Mouse (Mus musculus) adrenal gland, adult 18-20 months (tissue): Measurements from ENCODE around the gene Gprc6a. TPM values are rescaled to one million over a fixed set of nuclear protein-coding genes. Genes with fewer than 3 reads are reported as not detected.

Experiments used
- DNase-seq, 2 experiments: peaks; one replicate each; pipeline ENCODE4 v3.0.0; 2021 to 2022; ENCODE audit warnings: low spot score in 2 of 2
- total RNA-seq, 2 experiments: library from RNA; stranded (reverse); gene quantifications; 1 replicate in 1 of 2; 2 replicates in 1 of 2; pipeline ENCODE4 v1.2.3; 2021

Gene Gprc6a
- total RNA-seq, 2 experiments from 2014 or later, result not detected

DNA sequence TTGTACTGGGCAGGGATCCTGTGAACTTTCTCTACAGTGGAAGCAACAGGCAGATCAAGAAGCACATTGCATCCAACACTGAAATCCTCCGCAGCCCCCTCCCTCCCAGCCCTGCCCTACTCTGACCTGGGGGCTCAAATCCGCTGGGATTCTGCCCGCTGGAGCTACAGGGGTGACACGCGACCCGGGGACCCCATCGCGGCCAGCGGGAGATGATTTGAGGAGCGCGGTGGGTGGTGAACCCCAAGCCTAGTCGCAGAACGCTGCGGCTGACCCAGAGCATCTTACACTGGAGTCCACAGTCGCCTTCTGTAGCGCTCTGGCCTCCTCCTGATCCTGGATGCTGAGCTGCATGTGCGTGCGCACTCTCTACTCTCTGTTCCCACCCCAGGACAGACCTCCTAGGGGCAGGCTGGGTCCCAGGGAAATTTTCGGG is 41.1 kb downstream of the Gprc6a start, which contains the start of gene Fam162b:
Gene Fam162b (minus strand): TSS at position 379 of the 436 bp plus-strand sequence.
- DNase-seq, result no peak

DNA sequence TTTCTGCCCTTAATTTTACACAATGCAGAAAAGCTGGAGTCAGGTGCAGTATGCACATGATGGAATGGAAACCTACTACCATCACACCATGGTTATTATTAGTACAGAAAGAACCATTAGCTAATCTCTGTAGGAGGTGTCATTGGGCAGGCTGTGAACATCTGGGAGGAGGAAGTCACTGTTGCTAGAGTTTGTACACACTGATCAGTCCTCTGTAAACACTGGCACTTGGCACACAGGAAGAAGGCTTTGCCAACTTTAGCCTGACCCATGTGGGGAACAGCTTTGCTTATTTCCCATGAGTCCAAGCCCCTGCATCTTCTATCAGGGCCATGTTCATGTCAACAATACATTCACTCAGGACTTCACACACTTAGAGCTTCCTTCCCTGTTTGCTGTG is 46.3 kb downstream of the Gprc6a start:
- no peak for DNase-seq

DNA sequence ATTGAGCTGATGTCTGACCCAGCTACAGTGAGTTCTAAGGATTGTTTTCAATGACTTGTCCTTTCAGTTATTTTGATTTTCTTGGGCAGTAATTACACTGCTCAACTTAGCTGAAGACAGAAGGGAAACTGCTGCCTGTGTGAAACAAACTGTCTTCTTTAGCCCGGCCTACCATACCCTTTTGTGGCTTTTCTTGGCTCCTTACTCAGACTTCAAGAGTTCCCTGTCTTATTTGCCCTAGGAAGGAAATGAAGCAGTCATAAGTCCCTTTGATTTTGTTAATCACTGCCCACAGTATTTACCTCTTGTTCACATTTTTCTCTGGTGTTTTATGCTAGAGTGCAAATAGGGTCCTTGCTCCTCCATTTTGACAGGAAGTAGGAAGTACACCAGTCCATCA is 46.9 kb downstream of the Gprc6a start:
- no peak for DNase-seq

- no peak for DNase-seq
These were observed 59.9 kb downstream of the Gprc6a start for GRCm38 (mm10) chr10:51571225-51571996.

Other genes starting within 250 kb of the Gprc6a start
- 1 to 10 TPM; 1.7 to 5.1 TPM for gene Gm49339, start 150.8 kb downstream of the Gprc6a start, total RNA-seq
- gene Lilr4b, start 150.8 kb downstream of the Gprc6a start, total RNA-seq, result 1 to 10 TPM; 3.7 to 7.0 TPM
- gene Lilrb4a, start 140.5 kb downstream of the Gprc6a start, total RNA-seq, result 1 to 10 TPM; 4.0 to 4.9 TPM
- not detected for gene Fam162b, start 40.9 kb downstream of the Gprc6a start, total RNA-seq
- gene Rfx6, start 46.3 kb upstream of the Gprc6a start, total RNA-seq, result not detected